Mouse (Mus musculus) liver, embryonic 14.5 days (tissue): ENCODE measurements at regions not wholly inside any gene's neighbourhood (a gene's known extent, or its start where the extent isn't known, plus 50 kb on each side); places are given as distances from the start of the nearest gene placed in this dataset.

ENCODE experiments used
- ATAC-seq: fragments of 200-750 bp; cut with Nextera tagmentation; 2 replicates; pipeline ENCODE4 v1.8.0; 2017; ENCODE audit warnings: moderate number of reproducible peaks, mild to moderate bottlenecking, moderate library complexity; ENCODE audit not compliant: insufficient read depth
- DNase-seq, 3 experiments: peaks; one replicate each; pipeline ENCODE4 v3.0.0-alpha.2; 2012 to 2013; ENCODE audit warnings: low read depth in 3 of 3, low spot score in 3 of 3
- H3K27ac ChIP-seq: fragments of 300-500 bp; sonication (generic); 2 replicates; pipeline ENCODE4 v1.5.1; 2014; ENCODE audit warnings: moderate library complexity, mild to moderate bottlenecking, control low read depth, inconsistent platforms
- H3K27me3 ChIP-seq: fragments of 300-500 bp; sonication (generic); 2 replicates; pipeline ENCODE4 v1.6.1; 2014; ENCODE audit warnings: mild to moderate bottlenecking, low read length, moderate library complexity; ENCODE audit not compliant: control insufficient read depth, insufficient read depth
- H3K36me3 ChIP-seq: fragments of 300-500 bp; sonication (generic); replicated peaks from 2 replicates; pipeline ENCODE4 v1.6.1; 2014; ENCODE audit warnings: low read depth; ENCODE audit not compliant: control insufficient read depth, insufficient read depth
- H3K4me1 ChIP-seq, 2 experiments: fragments of 200-500 bp in 1 of 2; fragments of 300-500 bp in 1 of 2; sonication (generic) in 1 of 2; replicated peaks; 2 replicates each; pipeline ENCODE4 v1.6.1; 2012 to 2014; ENCODE audit warnings: antibody characterized with exemption in 1 of 2, inconsistent platforms in 1 of 2, low read length in 1 of 2; ENCODE audit not compliant: control insufficient read depth in 2 of 2, insufficient read depth in 2 of 2
- H3K4me2 ChIP-seq: fragments of 300-500 bp; sonication (generic); 2 replicates; pipeline ENCODE4 v1.6.1; 2014; ENCODE audit warnings: low read depth, mild to moderate bottlenecking, control low read depth, moderate library complexity
- H3K4me3 ChIP-seq, 2 experiments: fragments of 200-500 bp in 1 of 2; fragments of 300-500 bp in 1 of 2; sonication (generic) in 1 of 2; 2 replicates each; pipeline ENCODE4 v1.5.1; 2012 to 2014; ENCODE audit warnings: low read depth in 2 of 2, low read length in 2 of 2, mild to moderate bottlenecking in 2 of 2, control low read depth in 1 of 2, inconsistent platforms in 1 of 2, moderate library complexity in 1 of 2; ENCODE audit not compliant: insufficient read depth in 1 of 2
- H3K9ac ChIP-seq: fragments of 300-500 bp; sonication (generic); replicated peaks from 2 replicates; pipeline ENCODE4 v1.6.1; 2014; ENCODE audit warnings: mild to moderate bottlenecking, control low read depth, moderate library complexity
- H3K9me3 ChIP-seq: fragments of 300-500 bp; sonication (generic); 2 replicates; pipeline ENCODE4 v1.6.1; 2016; ENCODE audit warnings: low read length, mixed read lengths; ENCODE audit not compliant: control insufficient read depth
- CTCF ChIP-seq: IDR thresholded peaks from 2 replicates; pipeline ENCODE4 v1.5.1; 2016; ENCODE audit warnings: antibody characterized with exemption, low read depth, control low read depth
- EP300 ChIP-seq: IDR thresholded peaks from 2 replicates; pipeline ENCODE4 v1.6.1; 2016; ENCODE audit warnings: antibody characterized with exemption, low read depth
- WGBS: fragments of 180-500 bp; shearing (Covaris S2); extraction: QIAGEN DNeasy Blood & Tissue Kit; methylation state at CpG from one replicate; pipeline ENCODE4 v1.1.7; 2014; ENCODE audit not compliant: insufficient replicate concordance; 5-methylcytosine and 5-hydroxymethylcytosine counted together

- Histone ChIP-seq H3K27ac (no peak overlapping the region), H3K27me3 (no peaks in the 10 kb centered on the region), H3K4me1 (no peaks in the 10 kb centered on the region), H3K4me3 (no peak overlapping the region), H3K4me2 (no peak overlapping the region), H3K36me3 (no peaks in the 10 kb centered on the region), H3K9ac (no peak overlapping the region), H3K9me3 (no peaks in the 10 kb centered on the region)
- no peak for TF ChIP-seq CTCF
- TF ChIP-seq EP300 = no peak
- DNase-seq (no peak), ATAC-seq (no peak)
- 59% methylated on average over 9 of the region's 9 CpGs for WGBS
These were observed 75.0 kb downstream of the Suds3 start for GRCm38 (mm10) chr5:117040878-117041277.

- Histone ChIP-seq H3K27ac (no peak overlapping the region), H3K4me3 (no peak overlapping the region), H3K4me1 (no peaks in the 10 kb centered on the region), H3K9ac (no peak overlapping the region), H3K36me3 (no peaks in the 10 kb centered on the region), H3K4me2 (no peak overlapping the region), H3K9me3 (peaks cover 3% of the 10 kb centered on the region; the same call in 1 of the 2 replicates), H3K27me3 (no peaks in the 10 kb centered on the region)
- no peak for ATAC-seq
- WGBS = 23% methylated on average over 3 of the region's 3 CpGs
- no peak for DNase-seq
- TF ChIP-seq CTCF = peak; percentile 33; the same call in 1 of the 2 replicates
- TF ChIP-seq EP300 = no peak
These were observed 78.7 kb downstream of the Suds3 start for GRCm38 (mm10) chr5:117037261-117037660.

GRCm38 (mm10) chr5:117032130-117032529 is 83.8 kb downstream of the Suds3 start:
- H3K9ac ChIP-seq = no peak overlapping the region
- peaks cover 3% of the 10 kb centered on the region; the same call in 1 of the 2 replicates for H3K9me3 ChIP-seq
- H3K27me3 ChIP-seq = no peaks in the 10 kb centered on the region
- DNase-seq = no peak
- no peak overlapping the region for H3K27ac ChIP-seq
- no peak overlapping the region for H3K4me2 ChIP-seq
- WGBS = 65% methylated on average over 10 of the region's 10 CpGs
- TF ChIP-seq EP300 = no peak
- TF ChIP-seq CTCF = no peak
- no peak overlapping the region for H3K4me3 ChIP-seq
- no peaks in the 10 kb centered on the region for H3K36me3 ChIP-seq
- no peak for ATAC-seq
- no peaks in the 10 kb centered on the region for H3K4me1 ChIP-seq

GRCm38 (mm10) chr5:117025689-117026383 is 90.1 kb downstream of the Suds3 start:
- no peaks in the 10 kb centered on the region; the same call in 1 of the 2 replicates for H3K9me3 ChIP-seq
- TF ChIP-seq CTCF (no peak), EP300 (no peak)
- H3K27ac ChIP-seq = no peak overlapping the region
- H3K9ac ChIP-seq = no peak overlapping the region
- no peak overlapping the region for H3K4me3 ChIP-seq
- H3K4me2 ChIP-seq = no peak overlapping the region
- WGBS = 68% methylated on average over 13 of the region's 13 CpGs
- no peaks in the 10 kb centered on the region for H3K27me3 ChIP-seq
- DNase-seq (no peak), ATAC-seq (no peak)
- no peaks in the 10 kb centered on the region for H3K4me1 ChIP-seq
- no peaks in the 10 kb centered on the region for H3K36me3 ChIP-seq

GRCm38 (mm10) chr5:117018419-117019150 is 97.3 kb downstream of the Suds3 start:
- no peak overlapping the region for H3K9ac ChIP-seq
- WGBS = 54% methylated on average over 6 of the region's 6 CpGs
- ATAC-seq = no peak
- no peaks in the 10 kb centered on the region for H3K4me1 ChIP-seq
- H3K27me3 ChIP-seq = no peaks in the 10 kb centered on the region
- DNase-seq = no peak
- no peaks in the 10 kb centered on the region for H3K36me3 ChIP-seq
- no peaks in the 10 kb centered on the region; the same call in 1 of the 2 replicates for H3K9me3 ChIP-seq
- TF ChIP-seq CTCF (no peak), EP300 (no peak)
- H3K4me2 ChIP-seq = no peak overlapping the region
- H3K4me3 ChIP-seq = no peak overlapping the region
- no peak overlapping the region for H3K27ac ChIP-seq
